Mouse (Mus musculus) kidney, postnatal 36 days (tissue): ENCODE measurements at regions not wholly inside any gene's neighbourhood (a gene's known extent, or its start where the extent isn't known, plus 50 kb on each side); places are given as distances from the start of the nearest gene placed in this dataset.

ENCODE experiments used
- DNase-seq, 2 experiments: peaks; one replicate each; pipeline ENCODE4 v3.0.0; 2021 to 2022; ENCODE audit warnings: mixed read lengths in 2 of 2

GRCm38 (mm10) chr7:125271356-125271755, 173.1 kb upstream of the Kdm8 start:
- DNase-seq: no peak

GRCm38 (mm10) chr7:125281371-125281770, 163.1 kb upstream of the Kdm8 start:
- no peak for DNase-seq

- DNase-seq: no peak
These were observed 149.2 kb upstream of the Kdm8 start for GRCm38 (mm10) chr7:125295226-125295625.

- DNase-seq: no peak
These were observed 136.0 kb upstream of the Kdm8 start for GRCm38 (mm10) chr7:125308433-125308832.

- DNase-seq: no peak
These were observed 133.5 kb upstream of the Kdm8 start for GRCm38 (mm10) chr7:125310971-125311370.

- DNase-seq: no peak
These were observed 130.9 kb upstream of the Kdm8 start for GRCm38 (mm10) chr7:125313604-125314003.

- DNase-seq: no peak
These were observed 109.7 kb upstream of the Kdm8 start for GRCm38 (mm10) chr7:125334769-125335168.

- DNase-seq: no peak
These were observed 108.8 kb upstream of the Kdm8 start for GRCm38 (mm10) chr7:125335586-125336165.

- DNase-seq: no peak
These were observed 107.7 kb upstream of the Kdm8 start for GRCm38 (mm10) chr7:125336826-125337225.

GRCm38 (mm10) chr7:125338177-125338751, 106.2 kb upstream of the Kdm8 start:
- no peak for DNase-seq

GRCm38 (mm10) chr7:125340326-125340905, 104.1 kb upstream of the Kdm8 start:
- DNase-seq: no peak

GRCm38 (mm10) chr7:125349606-125350005, 94.9 kb upstream of the Kdm8 start:
- DNase-seq: no peak

- no peak for DNase-seq
These were observed 90.3 kb upstream of the Kdm8 start for GRCm38 (mm10) chr7:125354211-125354610.

GRCm38 (mm10) chr7:125354956-125355355, 89.5 kb upstream of the Kdm8 start:
- no peak for DNase-seq

- DNase-seq: no peak
These were observed 86.5 kb upstream of the Kdm8 start for GRCm38 (mm10) chr7:125358016-125358415.

- no peak for DNase-seq
These were observed 61.5 kb upstream of the Kdm8 start for GRCm38 (mm10) chr7:125383021-125383420.

- no peak for DNase-seq
These were observed 60.3 kb upstream of the Kdm8 start for GRCm38 (mm10) chr7:125384171-125384570.

- peak; percentile 18 to 46 for DNase-seq
These were observed 51.9 kb upstream of the Kdm8 start for GRCm38 (mm10) chr7:125392536-125392935.

GRCm38 (mm10) chr7:125393228-125393627, 51.2 kb upstream of the Kdm8 start:
- peak in 1 of 2 experiments; percentile 9 for DNase-seq

- DNase-seq: peak; percentile 94 to 98
These were observed 50.7 kb upstream of the Kdm8 start for GRCm38 (mm10) chr7:125393654-125394346.
